Mouse (Mus musculus): ENCODE measurements around the gene Fkbpl.
A peak's percentile ranks its signal among the peaks of the same experiment; 100 is the strongest.

GRCm38 (mm10) chr17:34659897-34660214, 15.3 kb downstream of the Fkbpl start:
- TF ChIP-seq NRF1 (IDR thresholded peaks at IDR 0.05; ENCODE audit: insufficient read depth, low read depth, low read length, poor library complexity, severe bottlenecking) (no peak), GATA1 (IDR thresholded peaks at IDR 0.05; ENCODE audit: low read depth, low read length) (no peak), EP300 (IDR thresholded peaks at IDR 0.05; ENCODE audit: low read depth in 1 of 2, low read length in 2 of 2) (no peak), CTCF (IDR thresholded peaks at IDR 0.05 in 2 of 3, conservative IDR thresholded peaks at IDR 0.05 in 1 of 3; ENCODE audit: control insufficient read depth in 1 of 3, insufficient read depth in 1 of 3, low read depth in 2 of 3, low read length in 3 of 3, poor library complexity in 1 of 3, severe bottlenecking in 1 of 3) (no peak), HCFC1 (IDR thresholded peaks at IDR 0.05; ENCODE audit: low read depth, low read length) (no peak), USF1 (IDR thresholded peaks at IDR 0.05; ENCODE audit: low read depth, low read length) (no peak), SIN3A (IDR thresholded peaks at IDR 0.05; ENCODE audit: low read length) (no peak), POLR2A (IDR thresholded peaks at IDR 0.05; ENCODE audit: control insufficient read depth in 1 of 2, insufficient read depth in 1 of 2, low read depth in 1 of 2, low read length in 2 of 2, poor library complexity in 1 of 2) (no peak), MXI1 (IDR thresholded peaks at IDR 0.05; ENCODE audit: low read depth, low read length) (peak; percentile 59; the same call in 1 of the 2 replicates), TCF12 (IDR thresholded peaks at IDR 0.05; ENCODE audit: low read depth, low read length) (no peak)
